ENCODE assay signal across 8 mouse cellular contexts in genomic region chr8:86744313-86745220, GRCm38 (mm10). TPM values are rescaled to one million over a fixed set of nuclear protein-coding genes. Genes with fewer than 3 reads are reported as not detected.
A peak's percentile ranks its signal among the peaks of the same experiment; 100 is the strongest.
DNase-seq lines count a peak whose midpoint lies in the region; ATAC-seq and TF ChIP-seq lines count a peak whose summit lies in the region.

No protein-coding gene starts in this region.

- no peaks in the 10 kb centered on the region for H3K27me3 ChIP-seq in kidney, embryonic 14.5 days (ENCODE audit: control insufficient read depth, insufficient read depth, low read length)
- H3K27me3 ChIP-seq in heart, embryonic 16.5 days (ENCODE audit: control insufficient read depth, insufficient read depth, low read length): no peaks in the 10 kb centered on the region
- H3K27me3 ChIP-seq in liver, postnatal 0 days (ENCODE audit: insufficient read depth, low read length): no peaks in the 10 kb centered on the region

- peak overlapping the region; percentile 99 for H3K9ac ChIP-seq in kidney, embryonic 14.5 days (ENCODE audit: low read depth, low read length)
- H3K9ac ChIP-seq in heart, embryonic 16.5 days (ENCODE audit: low read length): peak overlapping the region; percentile 99
- peak overlapping the region; percentile 99 for H3K9ac ChIP-seq in liver, postnatal 0 days (replicated peaks)

- no peaks in the 10 kb centered on the region for H3K9me3 ChIP-seq in kidney, embryonic 14.5 days (ENCODE audit: control insufficient read depth, low read length)
- no peaks in the 10 kb centered on the region for H3K9me3 ChIP-seq in heart, embryonic 16.5 days (replicated peaks; ENCODE audit: control insufficient read depth, low read length)
- H3K9me3 ChIP-seq in liver, postnatal 0 days (ENCODE audit: low read length): no peaks in the 10 kb centered on the region

- WGBS in kidney, embryonic 14.5 days: 3% methylated on average over 18 of the region's 18 CpGs
- 6% methylated on average over 18 of the region's 18 CpGs for WGBS in heart, embryonic 16.5 days
- WGBS in liver, postnatal 0 days (ENCODE audit: insufficient replicate concordance): 16% methylated on average over 18 of the region's 18 CpGs

- H3K4me2 ChIP-seq in kidney, embryonic 14.5 days (replicated peaks; ENCODE audit: low read depth, low read length): peak overlapping the region; percentile 64
- H3K4me2 ChIP-seq in heart, embryonic 16.5 days (ENCODE audit: low read depth, low read length): peak overlapping the region; percentile 77
- peak overlapping the region; percentile 97 for H3K4me2 ChIP-seq in liver, postnatal 0 days (ENCODE audit: low read depth, low read length)

- H3K36me3 ChIP-seq in kidney, embryonic 14.5 days (ENCODE audit: control insufficient read depth, insufficient read depth, low read length): no peaks in the 10 kb centered on the region
- H3K36me3 ChIP-seq in heart, embryonic 16.5 days (ENCODE audit: control insufficient read depth, insufficient read depth): no peaks in the 10 kb centered on the region
- H3K36me3 ChIP-seq in liver, postnatal 0 days (replicated peaks; ENCODE audit: insufficient read depth, low read length): no peaks in the 10 kb centered on the region

- DNase-seq in kidney, postnatal 14 days: no peak
- peak; percentile 47 for DNase-seq in ZHBTc4 (ENCODE audit: low read depth, low spot score)
- no peak for DNase-seq in liver, postnatal 0 days
- no peak for DNase-seq in right cerebral cortex, postnatal 4 days
- no peak for DNase-seq in adrenal gland, postnatal 14 days
- no peak for DNase-seq in urinary bladder, postnatal 4 days (ENCODE audit: low spot score in 2 of 2)

- peak overlapping the region; percentile 97 for H3K27ac ChIP-seq in kidney, embryonic 14.5 days (ENCODE audit: low read depth, low read length)
- peak overlapping the region; percentile 97 for H3K27ac ChIP-seq in heart, embryonic 16.5 days (ENCODE audit: low read length)
- H3K27ac ChIP-seq in liver, postnatal 0 days (ENCODE audit: low read depth): peak overlapping the region; percentile 95

- no peak for TF ChIP-seq CTCF in liver, postnatal 0 days (IDR thresholded peaks at IDR 0.05; ENCODE audit: low read depth)

- H3K4me1 ChIP-seq in kidney, embryonic 14.5 days (ENCODE audit: control insufficient read depth, insufficient read depth, low read length): peaks cover 23% of the 10 kb centered on the region; the same call in 1 of the 2 replicates
- H3K4me1 ChIP-seq in heart, embryonic 16.5 days (ENCODE audit: control insufficient read depth, insufficient read depth, low read length): peaks cover 37% of the 10 kb centered on the region
- H3K4me1 ChIP-seq in liver, postnatal 0 days (ENCODE audit: insufficient read depth): peaks cover 29% of the 10 kb centered on the region

- peak overlapping the region; percentile 81 for H3K4me3 ChIP-seq in kidney, embryonic 14.5 days (ENCODE audit: low read length)
- H3K4me3 ChIP-seq in heart, embryonic 16.5 days (ENCODE audit: low read length): peak overlapping the region; percentile 83
- H3K4me3 ChIP-seq in liver, postnatal 0 days (ENCODE audit: low read depth, low read length): peak overlapping the region; percentile 77

- no peak for TF ChIP-seq EP300 in liver, postnatal 0 days (IDR thresholded peaks at IDR 0.05; ENCODE audit: low read depth)

- 0 out of 2 replicates have a peak, but pooled peaks have one; percentile 8 for ATAC-seq in kidney, embryonic 14.5 days (ENCODE audit: low FRiP score, low TSS enrichment)
- ATAC-seq in heart, embryonic 16.5 days (replicated peaks; ENCODE audit: extremely low read depth, insufficient read depth, low FRiP score): no peak
- no peak for ATAC-seq in liver, postnatal 0 days

RNA-seq across cellular contexts. Expression of gene Gm10638, which starts 0.9 kb away (rescaled TPM):
- polyA plus RNA-seq in kidney, embryonic 14.5 days (2014; fragmentation: Nextera tagmentation; extraction: Ambion mirVana): 5.6 and 6.7 TPM in 2 replicates
- polyA plus RNA-seq in heart, embryonic 16.5 days (2015; fragmentation: Nextera tagmentation; extraction: Ambion mirVana): 2.2 and 2.5 TPM in 2 replicates
- polyA plus RNA-seq in liver, postnatal 0 days (2015; fragmentation: Nextera tagmentation; extraction: Ambion mirVana): 1.7 and 1.8 TPM in 2 replicates
- 2.7 and 4.4 TPM in 2 replicates for total RNA-seq in adrenal gland, postnatal 14 days (2021)

RNA-seq across cellular contexts. Expression of gene Siah1a, which starts 1.2 kb away (rescaled TPM):
- polyA plus RNA-seq in kidney, embryonic 14.5 days (2014; fragmentation: Nextera tagmentation; extraction: Ambion mirVana): 50.3 and 54.0 TPM in 2 replicates
- polyA plus RNA-seq in heart, embryonic 16.5 days (2015; fragmentation: Nextera tagmentation; extraction: Ambion mirVana): 30.0 and 30.1 TPM in 2 replicates
- polyA plus RNA-seq in liver, postnatal 0 days (2015; fragmentation: Nextera tagmentation; extraction: Ambion mirVana): 11.7 and 13.7 TPM in 2 replicates
- total RNA-seq in adrenal gland, postnatal 14 days (2021): 19.4 and 20.2 TPM in 2 replicates
